Mouse (Mus musculus) layer of hippocampus, postnatal 36 days (tissue): ENCODE data around the gene Chchd3. TPM values are rescaled to one million over a fixed set of nuclear protein-coding genes. Genes with fewer than 3 reads are reported as not detected.

ENCODE experiments used
- DNase-seq, 2 experiments: peaks; one replicate each; pipeline ENCODE4 v3.0.0; 2022
- total RNA-seq, 2 experiments: library from RNA; stranded (reverse); gene quantifications; 2 replicates each; pipeline ENCODE4 v1.2.3; 2021

Gene Chchd3
- total RNA-seq, 2 experiments from 2014 or later = 90.7 to 104 TPM

GRCm38 (mm10) chr6:33002988-33003387 lies 57.1 kb downstream of the Chchd3 start:
- no peak for DNase-seq

- no peak for DNase-seq
These were observed 58.8 kb downstream of the Chchd3 start for GRCm38 (mm10) chr6:33001271-33001670.

- DNase-seq = no peak
These were observed 63.5 kb downstream of the Chchd3 start for GRCm38 (mm10) chr6:32996597-32996996.

- DNase-seq = no peak
These were observed 66.2 kb downstream of the Chchd3 start for GRCm38 (mm10) chr6:32993847-32994246.

- no peak for DNase-seq
These were observed 69.9 kb downstream of the Chchd3 start for GRCm38 (mm10) chr6:32990061-32990633.

- no peak for DNase-seq
These were observed 71.5 kb downstream of the Chchd3 start for GRCm38 (mm10) chr6:32988561-32988960.

- DNase-seq = no peak
These were observed 76.2 kb downstream of the Chchd3 start for GRCm38 (mm10) chr6:32983876-32984275.

GRCm38 (mm10) chr6:32981253-32981652 lies 78.8 kb downstream of the Chchd3 start:
- no peak for DNase-seq

- DNase-seq = no peak
These were observed 81.2 kb downstream of the Chchd3 start for GRCm38 (mm10) chr6:32978811-32979210.

- DNase-seq = no peak
These were observed 88.1 kb downstream of the Chchd3 start for GRCm38 (mm10) chr6:32971926-32972325.

- no peak for DNase-seq
These were observed 91.1 kb downstream of the Chchd3 start for GRCm38 (mm10) chr6:32968971-32969370.

- DNase-seq = no peak
These were observed 98.0 kb downstream of the Chchd3 start for GRCm38 (mm10) chr6:32962048-32962447.

- no peak for DNase-seq
These were observed 98.6 kb downstream of the Chchd3 start for GRCm38 (mm10) chr6:32961477-32961876.

GRCm38 (mm10) chr6:32959816-32960550 lies 100.1 kb downstream of the Chchd3 start:
- DNase-seq = no peak

GRCm38 (mm10) chr6:32955481-32955880 lies 104.6 kb downstream of the Chchd3 start:
- DNase-seq = no peak

GRCm38 (mm10) chr6:32950973-32951372 lies 109.1 kb downstream of the Chchd3 start:
- no peak for DNase-seq

- no peak for DNase-seq
These were observed 110.4 kb downstream of the Chchd3 start for GRCm38 (mm10) chr6:32949702-32950101.

GRCm38 (mm10) chr6:32947225-32947624 lies 112.8 kb downstream of the Chchd3 start:
- DNase-seq = no peak

GRCm38 (mm10) chr6:32944956-32945355 lies 115.1 kb downstream of the Chchd3 start:
- no peak for DNase-seq

GRCm38 (mm10) chr6:32943651-32944050 lies 116.4 kb downstream of the Chchd3 start:
- DNase-seq = no peak

GRCm38 (mm10) chr6:32940299-32940698 lies 119.8 kb downstream of the Chchd3 start:
- peak in 1 of 2 experiments; percentile 11 for DNase-seq

- DNase-seq = no peak
These were observed 122.4 kb downstream of the Chchd3 start for GRCm38 (mm10) chr6:32937643-32938042.

GRCm38 (mm10) chr6:32936794-32937193 lies 123.3 kb downstream of the Chchd3 start:
- no peak for DNase-seq

GRCm38 (mm10) chr6:32936365-32936764 lies 123.7 kb downstream of the Chchd3 start:
- no peak for DNase-seq
